Mouse (Mus musculus) embryonic facial prominence, embryonic 10.5 days (tissue): ENCODE measurements around the gene Smim4. TPM values are rescaled to one million over a fixed set of nuclear protein-coding genes. Genes with fewer than 3 reads are reported as not detected.

Experiments
- DNase-seq: peaks from one replicate; pipeline ENCODE4 v3.0.0-alpha.2; 2017; ENCODE audit warnings: low spot score
- H3K27ac ChIP-seq: fragments of 300-500 bp; sonication (generic); replicated peaks from 2 replicates; pipeline ENCODE4 v1.5.1; 2016; ENCODE audit warnings: mild to moderate bottlenecking
- H3K27me3 ChIP-seq: fragments of 300-500 bp; sonication (generic); replicated peaks from 2 replicates; pipeline ENCODE4 v1.6.1; 2016; ENCODE audit warnings: low read depth, mild to moderate bottlenecking; ENCODE audit not compliant: poor library complexity, severe bottlenecking
- H3K36me3 ChIP-seq: fragments of 300-500 bp; sonication (generic); replicated peaks from 2 replicates; pipeline ENCODE4 v1.6.1; 2016; ENCODE audit warnings: mild to moderate bottlenecking, moderate library complexity
- H3K4me1 ChIP-seq: fragments of 300-500 bp; sonication (generic); 2 replicates; pipeline ENCODE4 v1.6.1; 2016
- H3K4me3 ChIP-seq: fragments of 300-500 bp; sonication (generic); 2 replicates; pipeline ENCODE4 v1.5.1; 2016; ENCODE audit warnings: mild to moderate bottlenecking, moderate library complexity
- H3K9me3 ChIP-seq: fragments of 300-500 bp; sonication (generic); 2 replicates; pipeline ENCODE4 v1.6.1; 2016; ENCODE audit warnings: mild to moderate bottlenecking
- WGBS: fragments of 180-500 bp; shearing (Covaris S2); methylation state at CpG from one replicate; pipeline ENCODE4 v1.1.7; 2016; 5-methylcytosine and 5-hydroxymethylcytosine counted together
- polyA plus RNA-seq: library from polyadenylated mRNA; unstranded; fragments of >200 nt; fragmentation: Nextera tagmentation; extraction: Ambion mirVana; gene quantifications from 2 replicates; pipeline ENCODE4 v1.2.1, GENCODE M21; 2016

Smim4 gene
- polyA plus RNA-seq, 1 experiment from 2014 or later = 62.3 TPM

DNA sequence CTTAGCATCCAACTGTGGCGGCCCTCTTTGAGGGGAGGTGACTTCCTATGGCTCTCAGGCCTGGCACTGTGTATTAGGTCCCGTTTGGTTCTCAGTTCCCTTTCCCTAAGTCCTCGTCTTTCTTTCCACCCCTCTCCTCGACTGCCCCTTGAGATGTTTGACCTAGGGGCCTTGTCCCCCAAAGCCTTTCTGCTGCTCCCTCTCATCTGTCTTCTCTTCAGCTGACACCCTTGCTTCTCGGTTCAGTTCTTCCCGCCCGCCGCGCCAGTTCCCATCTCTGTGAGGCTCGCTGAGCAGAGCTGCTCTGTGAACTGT is 8.5 kb upstream of the Smim4 start:
- no peak overlapping the region for H3K4me3 ChIP-seq
- peaks cover 37% of the 10 kb centered on the region for H3K4me1 ChIP-seq
- peaks cover 100% of the 10 kb centered on the region for H3K36me3 ChIP-seq
- H3K27me3 ChIP-seq = no peaks in the 10 kb centered on the region
- no peak for DNase-seq
- no peak overlapping the region for H3K27ac ChIP-seq
- 89% methylated on average over 10 of the region's 10 CpGs for WGBS
- no peaks in the 10 kb centered on the region for H3K9me3 ChIP-seq

DNA sequence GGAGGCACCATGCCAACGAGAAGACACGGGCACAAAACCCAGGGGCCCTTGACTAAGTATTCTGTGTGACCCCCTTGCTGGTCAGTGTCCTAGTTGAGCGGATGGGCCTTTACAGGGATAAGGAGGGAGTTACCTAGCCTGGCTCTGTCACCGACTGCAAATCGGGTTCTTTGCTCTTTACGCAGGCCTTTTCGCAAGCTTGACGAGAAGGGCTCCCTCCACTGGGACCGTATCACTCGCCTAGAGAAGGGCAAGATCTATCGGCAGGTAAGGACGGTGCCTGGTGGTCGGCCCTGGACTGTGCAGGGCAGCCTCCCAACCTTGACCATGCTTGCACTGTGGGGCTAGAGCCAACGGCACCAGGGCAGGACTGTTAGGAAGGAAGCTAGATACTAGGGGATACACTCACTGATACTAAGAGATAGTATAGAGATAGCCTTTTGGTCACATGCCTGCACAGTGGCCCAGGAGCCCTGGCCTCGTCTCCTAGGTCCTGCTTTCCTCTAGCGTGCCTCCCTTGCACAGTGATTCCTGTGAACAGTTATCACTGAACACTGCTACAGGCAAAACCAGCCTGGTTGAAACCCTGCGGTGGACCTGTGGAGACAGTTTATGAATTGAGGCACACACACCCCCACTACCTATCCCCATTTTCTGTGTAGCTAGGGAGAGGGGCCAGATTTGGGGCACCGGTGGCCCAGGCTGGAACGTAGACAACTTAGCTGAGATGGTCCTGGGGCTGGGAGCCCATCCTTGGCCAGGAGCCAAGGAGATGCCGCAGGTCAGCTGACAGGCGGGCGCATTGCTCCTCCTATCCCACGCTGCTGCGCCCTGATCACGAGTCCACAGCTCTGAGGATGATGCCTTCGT is 7.9 kb upstream of the Smim4 start:
- Histone ChIP-seq H3K36me3 (peaks cover 94% of the 10 kb centered on the region), H3K4me3 (no peak overlapping the region), H3K9me3 (no peaks in the 10 kb centered on the region), H3K27ac (no peak overlapping the region), H3K4me1 (peaks cover 43% of the 10 kb centered on the region), H3K27me3 (no peaks in the 10 kb centered on the region)
- DNase-seq = no peak
- WGBS = 94% methylated on average over 26 of the region's 26 CpGs

DNA sequence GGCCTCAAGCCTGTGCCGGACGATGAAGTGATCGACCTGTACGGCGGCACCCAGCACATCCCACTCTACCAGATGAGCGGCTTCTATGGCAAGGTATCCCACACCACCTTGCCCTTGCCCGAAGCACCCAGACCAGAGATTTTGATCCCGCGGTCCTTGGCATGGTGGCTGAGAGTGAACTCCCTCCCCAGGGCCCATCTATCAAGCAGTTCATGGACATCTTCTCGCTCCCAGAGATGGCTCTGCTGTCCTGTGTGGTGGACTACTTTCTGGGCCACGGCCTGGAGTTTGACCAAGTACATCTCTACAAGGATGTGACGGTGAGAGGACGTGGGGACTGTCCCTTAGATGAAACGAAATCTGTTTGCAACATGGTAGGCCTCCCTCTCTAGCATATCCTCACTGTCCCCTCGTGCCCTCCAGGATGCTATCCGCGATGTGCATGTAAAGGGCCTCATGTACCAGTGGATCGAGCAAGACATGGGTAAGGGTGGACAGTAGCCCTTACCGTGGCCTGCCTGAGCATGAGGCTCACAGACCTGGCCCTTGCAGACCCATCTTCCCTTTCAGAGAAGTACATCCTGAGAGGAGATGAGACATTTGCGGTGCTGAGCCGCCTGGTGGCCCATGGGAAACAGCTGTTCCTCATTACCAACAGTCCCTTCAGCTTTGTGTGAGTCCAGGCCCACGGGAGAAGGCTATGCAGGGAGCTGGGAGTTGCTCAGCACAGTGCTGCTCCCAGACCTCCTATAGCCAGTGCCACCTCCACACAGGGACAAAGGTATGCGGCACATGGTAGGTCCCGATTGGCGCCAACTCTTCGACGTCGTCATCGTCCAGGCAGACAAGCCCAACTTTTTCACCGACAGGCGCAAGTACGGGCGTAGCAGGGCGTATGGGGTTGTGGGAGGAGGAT is 7.0 kb upstream of the Smim4 start:
- WGBS = 93% methylated on average over 34 of the region's 34 CpGs
- DNase-seq = no peak
- peaks cover 46% of the 10 kb centered on the region for H3K4me1 ChIP-seq
- no peak overlapping the region for H3K27ac ChIP-seq
- H3K9me3 ChIP-seq = no peaks in the 10 kb centered on the region
- H3K36me3 ChIP-seq = peaks cover 85% of the 10 kb centered on the region
- no peaks in the 10 kb centered on the region for H3K27me3 ChIP-seq
- H3K4me3 ChIP-seq = no peak overlapping the region

DNA sequence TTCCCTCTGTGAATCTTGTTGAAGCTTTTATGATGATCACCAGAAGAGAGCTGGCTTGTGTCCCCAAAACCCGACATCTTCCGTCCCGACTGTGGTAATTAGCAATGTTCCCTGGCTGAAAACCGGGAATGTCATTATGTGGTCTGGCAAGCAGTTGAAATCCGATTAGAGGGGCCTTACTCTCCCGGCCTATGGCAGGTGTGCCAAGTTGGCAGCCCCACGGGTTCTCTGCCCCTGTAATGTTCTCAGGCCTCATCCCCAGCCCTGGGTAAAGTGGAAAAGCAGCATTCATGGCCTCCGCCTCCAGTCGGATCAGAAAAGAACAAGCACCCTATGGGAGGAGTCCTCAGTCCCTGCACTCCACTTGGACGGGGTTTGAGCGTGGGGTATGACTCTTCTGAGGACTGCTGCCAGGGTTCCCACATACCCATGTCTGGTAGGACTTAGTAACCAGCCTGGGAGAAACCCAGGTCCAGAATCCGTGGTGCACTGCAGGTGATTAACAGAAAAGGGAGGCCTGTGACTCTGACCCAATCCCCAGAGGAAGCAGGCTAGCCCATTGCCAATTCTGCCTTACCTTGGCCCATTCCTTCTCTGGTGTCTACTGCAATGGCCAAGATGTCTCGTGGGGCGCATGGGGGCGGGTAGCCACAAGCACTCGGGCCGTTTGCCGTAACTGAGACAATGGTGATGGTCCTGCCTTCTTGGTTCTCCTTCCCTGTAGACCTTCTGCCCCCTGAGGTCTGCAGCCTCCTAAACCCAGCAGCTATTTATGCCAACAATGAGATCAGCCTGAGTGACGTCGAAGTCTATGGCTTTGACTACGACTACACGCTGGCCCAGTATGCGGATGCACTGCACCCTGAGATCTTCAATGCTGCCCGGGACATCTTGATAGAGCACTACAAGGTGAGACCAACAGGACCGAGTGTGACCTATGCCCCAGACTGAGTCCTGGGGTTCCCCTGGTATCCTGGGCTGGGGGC is 5.6 kb upstream of the Smim4 start:
- H3K36me3 ChIP-seq = peaks cover 71% of the 10 kb centered on the region
- H3K4me1 ChIP-seq = peaks cover 60% of the 10 kb centered on the region
- no peak overlapping the region for H3K4me3 ChIP-seq

DNA sequence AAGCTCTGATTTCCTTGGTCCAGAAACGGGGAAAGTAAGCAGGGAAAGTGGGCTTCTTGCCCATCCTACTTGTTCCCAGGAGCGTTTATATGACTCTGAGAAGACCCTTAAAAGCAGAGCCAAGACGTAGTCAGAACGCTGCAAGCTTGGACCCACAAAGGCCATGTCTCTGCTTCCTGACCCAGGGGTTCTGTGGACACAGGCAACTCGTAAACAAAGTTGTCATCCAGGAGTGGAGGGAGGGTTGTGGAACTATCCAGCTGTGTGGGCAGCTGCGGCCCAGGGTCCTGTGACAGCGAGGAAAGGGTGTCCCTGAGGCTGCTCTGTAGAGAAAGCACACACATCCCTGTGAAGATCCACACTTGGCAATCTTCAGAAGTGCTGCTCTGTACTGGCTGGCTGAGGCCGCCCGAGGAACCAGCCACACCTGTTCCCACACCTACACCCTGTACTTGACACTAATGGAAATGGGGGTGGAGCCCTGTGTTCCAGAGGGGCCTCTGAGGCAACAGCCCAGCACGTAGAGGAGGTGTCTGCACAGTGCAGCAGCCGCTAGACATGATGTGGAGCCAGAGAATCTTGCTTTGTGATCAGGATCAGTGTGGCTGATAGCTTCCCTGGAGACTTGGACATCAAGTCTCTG is 4.4 kb upstream of the Smim4 start:
- peak overlapping the region; percentile 92; the same call in 1 of the 2 replicates for H3K27ac ChIP-seq
- H3K9me3 ChIP-seq = no peaks in the 10 kb centered on the region
- H3K4me1 ChIP-seq = peaks cover 64% of the 10 kb centered on the region
- no peaks in the 10 kb centered on the region for H3K27me3 ChIP-seq
- peak overlapping the region; percentile 76 for H3K4me3 ChIP-seq
- DNase-seq = peak; percentile 23
- WGBS = 81% methylated on average over 11 of the region's 11 CpGs
- H3K36me3 ChIP-seq = peaks cover 59% of the 10 kb centered on the region

More for the DNA sequence above, 5.6 kb upstream of the Smim4 start:
- Histone ChIP-seq H3K9me3 (no peaks in the 10 kb centered on the region), H3K27me3 (no peaks in the 10 kb centered on the region), H3K27ac (no peak overlapping the region)
- WGBS = 91% methylated on average over 25 of the region's 25 CpGs
- no peak for DNase-seq

- Histone ChIP-seq H3K4me1 (peaks cover 64% of the 10 kb centered on the region), H3K27me3 (no peaks in the 10 kb centered on the region), H3K9me3 (no peaks in the 10 kb centered on the region), H3K36me3 (peaks cover 53% of the 10 kb centered on the region), H3K27ac (peak overlapping the region; percentile 92), H3K4me3 (peak overlapping the region; percentile 76)
- 87% methylated on average over 7 of the region's 7 CpGs for WGBS
- peak; percentile 7 for DNase-seq
These were observed 3.8 kb upstream of the Smim4 start for GRCm38 (mm10) chr14:31132491-31132975.

DNA sequence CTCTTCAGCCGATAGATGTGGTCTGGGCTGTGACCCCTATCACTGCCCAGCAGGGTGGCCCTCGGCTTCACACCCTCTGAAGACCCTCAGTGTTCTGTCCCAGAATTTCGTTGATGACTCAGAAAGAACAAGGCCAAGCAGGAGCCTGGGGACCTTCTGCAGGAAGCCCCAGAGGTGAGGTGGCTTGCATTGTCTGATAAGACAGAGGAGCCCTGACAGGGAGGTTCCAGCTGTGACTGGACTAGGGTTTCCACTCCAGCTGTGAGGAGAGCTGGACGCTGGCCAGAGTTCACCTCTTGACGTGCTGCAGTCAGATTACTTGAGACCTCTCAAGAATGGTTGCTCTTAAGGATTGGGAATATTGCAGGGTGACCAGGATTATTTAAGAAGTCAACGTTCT is 3.3 kb upstream of the Smim4 start:
- WGBS = 14% methylated on average over 6 of the region's 6 CpGs
- Histone ChIP-seq H3K27me3 (no peaks in the 10 kb centered on the region), H3K4me3 (peak overlapping the region; percentile 76), H3K9me3 (no peaks in the 10 kb centered on the region), H3K27ac (peak overlapping the region; percentile 92), H3K36me3 (peaks cover 51% of the 10 kb centered on the region), H3K4me1 (peaks cover 64% of the 10 kb centered on the region)
- DNase-seq = peak; percentile 41

DNA sequence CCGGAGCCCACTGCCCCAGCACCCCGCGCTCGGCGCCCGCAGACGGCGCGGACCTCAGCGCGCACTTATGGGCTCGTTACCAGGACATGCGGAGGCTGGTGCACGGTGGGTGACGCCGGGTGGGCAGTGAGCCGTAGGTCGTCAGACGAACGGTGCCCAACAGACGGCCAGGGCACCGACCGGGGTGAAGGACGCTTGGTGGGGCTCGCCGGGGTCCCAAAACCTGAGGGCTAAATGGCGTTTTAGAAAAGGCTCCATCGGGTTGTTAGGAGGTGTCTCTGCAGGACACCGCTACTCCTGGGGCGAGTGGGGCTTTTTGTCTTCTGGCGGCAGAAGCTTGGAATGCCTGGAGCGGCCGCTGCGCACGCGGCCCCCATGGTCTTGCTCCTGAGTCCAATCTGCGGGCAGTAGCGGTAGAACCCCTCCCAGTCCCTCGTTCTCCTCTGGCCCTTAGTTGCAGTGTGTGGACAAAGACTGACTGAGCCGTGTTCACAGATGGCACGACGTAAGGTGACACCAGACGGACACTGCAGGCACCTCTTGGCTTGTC is 2.6 kb upstream of the Smim4 start:
- peaks cover 49% of the 10 kb centered on the region for H3K36me3 ChIP-seq
- peak overlapping the region; percentile 92 for H3K27ac ChIP-seq
- no peaks in the 10 kb centered on the region for H3K9me3 ChIP-seq
- peaks cover 66% of the 10 kb centered on the region for H3K4me1 ChIP-seq
- H3K27me3 ChIP-seq = no peaks in the 10 kb centered on the region
- DNase-seq = peak; percentile 68
- under 1% methylated on average over 43 of the region's 43 CpGs for WGBS
- peak overlapping the region; percentile 76 for H3K4me3 ChIP-seq

DNA sequence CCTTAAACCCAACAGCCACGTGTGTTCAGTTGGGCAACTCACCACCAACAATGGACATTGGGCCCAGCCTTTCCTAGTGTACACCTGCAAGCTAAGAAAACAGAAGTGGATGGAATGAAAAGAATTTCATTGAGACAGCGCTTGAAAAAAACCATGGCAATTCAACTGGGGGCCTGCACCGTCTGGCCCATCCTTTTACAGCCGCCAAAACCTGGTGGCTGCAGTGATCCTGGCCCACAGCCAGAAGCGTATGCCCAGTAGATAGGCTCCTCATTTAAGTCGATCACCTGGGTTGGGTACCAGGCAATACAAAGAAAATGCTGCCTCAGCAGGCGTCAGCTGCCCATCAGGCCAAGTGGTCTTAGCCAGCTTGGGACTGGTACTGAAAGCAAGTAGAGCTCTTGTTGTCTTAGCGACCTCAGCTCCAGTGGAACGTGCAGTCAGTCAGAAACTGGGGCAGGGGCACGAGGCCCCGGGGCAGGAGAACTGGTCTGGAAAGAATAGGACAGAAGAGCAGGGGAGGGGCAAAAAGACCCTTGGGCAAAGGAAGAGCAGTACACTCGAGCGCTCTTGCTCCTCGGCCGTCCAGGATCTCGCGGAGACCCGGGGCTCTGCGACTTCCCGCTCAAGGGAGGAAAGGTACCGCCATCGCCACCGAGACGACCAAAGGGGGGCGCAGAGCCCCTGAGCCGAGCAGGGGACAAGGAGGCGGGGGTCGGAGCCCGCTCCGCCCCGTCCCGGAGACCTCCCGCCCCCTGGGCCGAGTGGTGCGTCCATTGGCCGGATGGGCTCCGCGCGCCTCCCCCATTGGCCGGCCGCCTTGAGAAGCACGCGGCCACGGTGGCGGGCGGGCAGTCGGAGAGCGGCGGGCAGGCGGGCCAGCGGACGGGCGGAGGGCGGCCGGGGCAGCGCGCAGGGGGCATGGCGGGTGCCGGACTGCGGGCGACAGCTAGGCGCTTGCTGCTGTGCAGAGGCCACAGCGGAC is 1.8 kb upstream of the Smim4 start, which contains the start of gene Nt5dc2:
TSS of gene Nt5dc2 (plus strand) at position 818 of the 985 bp plus-strand sequence.
- H3K27ac ChIP-seq = peak within 1 kb of the TSS; percentile 92
- 5% methylated on average over 63 of the region's 63 CpGs for WGBS
- peaks cover 46% of the 10 kb centered on the region for H3K36me3 ChIP-seq
- H3K4me3 ChIP-seq = peak within 1 kb of the TSS; percentile 76
- no peaks in the 10 kb centered on the region for H3K27me3 ChIP-seq
- H3K9me3 ChIP-seq = no peaks in the 10 kb centered on the region
- peaks cover 74% of the 10 kb centered on the region for H3K4me1 ChIP-seq
- peak; percentile 97 for DNase-seq
